Mouse (Mus musculus): ENCODE measurements around the gene Krt32.

DNA sequence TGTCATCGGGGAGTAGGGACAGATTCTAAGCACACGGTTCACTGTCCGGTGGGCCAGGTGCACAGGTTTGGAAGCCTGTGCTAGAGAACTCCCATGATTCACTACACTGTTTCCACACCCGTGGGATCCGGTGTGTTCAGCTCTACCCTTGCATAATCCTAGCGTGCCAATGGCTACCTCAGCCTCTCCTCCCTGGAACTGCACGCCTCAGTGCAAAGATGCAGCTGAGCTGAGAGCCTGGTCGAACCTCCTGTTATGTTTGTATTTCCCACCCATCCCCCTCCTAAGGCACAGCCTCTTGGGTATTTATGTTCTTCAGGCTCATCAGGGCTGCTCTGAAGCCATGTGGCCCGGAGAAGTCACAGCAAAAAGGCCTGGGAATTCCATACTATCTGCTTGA lies 9.8 kb upstream of the Krt32 start:
- TF ChIP-seq CTCF (IDR thresholded peaks at IDR 0.05; ENCODE audit: low read depth, low read length) (no peak), POLR2A (IDR thresholded peaks at IDR 0.05; ENCODE audit: extremely low read depth, insufficient read depth, low read length) (no peak)
